Mouse (Mus musculus) lung, postnatal 0 days (tissue): ENCODE results near the gene Prx.

Experiments
- CTCF ChIP-seq: IDR thresholded peaks from 2 replicates; pipeline ENCODE4 v1.5.1; 2016; ENCODE audit warnings: antibody characterized with exemption, mild to moderate bottlenecking
- EP300 ChIP-seq: IDR thresholded peaks from 2 replicates; pipeline ENCODE4 v1.6.1; 2016; ENCODE audit warnings: antibody characterized with exemption, mild to moderate bottlenecking, control low read depth

GRCm38 (mm10) chr7:27493450-27493849 lies 5.7 kb upstream of the Prx start:
- no peak for TF ChIP-seq CTCF
- peak; percentile 92 for TF ChIP-seq EP300
